Mouse (Mus musculus) spleen, adult 2 months (tissue): Measurements from ENCODE around the gene Gpr162.

Experiments used
- CTCF ChIP-seq: fragments of 200-500 bp; IDR thresholded peaks from 2 replicates; pipeline ENCODE4 v1.5.1; 2011; ENCODE audit warnings: mild to moderate bottlenecking, inconsistent platforms; ENCODE audit not compliant: insufficient read depth, insufficient read length, insufficient replicate concordance; ENCODE audit errors: extremely low read depth
- POLR2A ChIP-seq: fragments of 200-500 bp; IDR thresholded peaks from 2 replicates; pipeline ENCODE4 v1.6.1; 2011; ENCODE audit warnings: low read depth, low read length, inconsistent platforms

- no peak for TF ChIP-seq POLR2A
- TF ChIP-seq CTCF, result no peak
Measured at GRCm38 (mm10) chr6:124862406-124863124, 1.2 kb downstream of the Gpr162 start.
